Mouse (Mus musculus) ES-Bruce4 (cell line): ENCODE data around the gene Fut2. TPM values are rescaled to one million over a fixed set of nuclear protein-coding genes. Genes with fewer than 3 reads are reported as not detected.

Experiments
- H3K27ac ChIP-seq: 2 replicates; pipeline ENCODE4 v1.5.1; 2012; ENCODE audit warnings: low read length, inconsistent platforms; ENCODE audit not compliant: insufficient read depth
- H3K27me3 ChIP-seq: 2 replicates; pipeline ENCODE4 v1.6.1; 2012; ENCODE audit warnings: mild to moderate bottlenecking, low read length, inconsistent platforms; ENCODE audit not compliant: control insufficient read depth, poor library complexity, insufficient read depth, severe bottlenecking
- H3K36me3 ChIP-seq: 2 replicates; pipeline ENCODE4 v1.6.1; 2012; ENCODE audit warnings: inconsistent platforms, mild to moderate bottlenecking, low read length, moderate library complexity; ENCODE audit not compliant: control insufficient read depth, poor library complexity, insufficient read depth, severe bottlenecking
- H3K4me1 ChIP-seq: one replicate; pipeline ENCODE4 v1.8.1; 2011; ENCODE audit warnings: low read length; ENCODE audit not compliant: control insufficient read depth, insufficient read depth
- H3K4me3 ChIP-seq: 2 replicates; pipeline ENCODE4 v1.5.1; 2011; ENCODE audit warnings: low read depth, mild to moderate bottlenecking, low read length
- H3K9ac ChIP-seq: 2 replicates; pipeline ENCODE4 v1.6.1; 2012; ENCODE audit warnings: low read depth, mild to moderate bottlenecking, inconsistent platforms; ENCODE audit not compliant: poor library complexity, severe bottlenecking
- H3K9me3 ChIP-seq: replicated peaks from 2 replicates; pipeline ENCODE4 v1.6.1; 2012; ENCODE audit warnings: mild to moderate bottlenecking, low read length, inconsistent platforms; ENCODE audit not compliant: control insufficient read depth, poor library complexity, insufficient read depth, severe bottlenecking
- CTCF ChIP-seq: IDR thresholded peaks from one replicate; pipeline ENCODE4 v1.8.1; 2011; ENCODE audit warnings: low read depth, low read length
- EP300 ChIP-seq: IDR thresholded peaks from 2 replicates; pipeline ENCODE4 v1.6.1; 2011; ENCODE audit warnings: low read depth, low read length; ENCODE audit not compliant: insufficient read depth
- POLR2A ChIP-seq: IDR thresholded peaks from one replicate; pipeline ENCODE4 v1.8.1; 2011; ENCODE audit warnings: low read length; ENCODE audit not compliant: insufficient read depth
- polyA plus RNA-seq: library from polyadenylated mRNA; stranded (reverse); fragments of >200 nt; gene quantifications from 2 replicates; pipeline ENCODE4 v1.2.4, GENCODE M21; 2011; ENCODE audit warnings: low read depth; ENCODE audit not compliant: missing spikeins, insufficient read depth, insufficient read length

The Fut2 gene
- polyA plus RNA-seq, 1 experiment, result not detected

- Histone ChIP-seq H3K4me3 (peak within 1 kb of the TSS; percentile 65), H3K27me3 (peaks cover 3% of the 10 kb centered on the region; the same call in 1 of the 2 replicates), H3K4me1 (no peaks in the 10 kb centered on the region), H3K9me3 (no peaks in the 10 kb centered on the region), H3K9ac (peak within 1 kb of the TSS; percentile 57), H3K36me3 (no peaks in the 10 kb centered on the region), H3K27ac (no peak within 1 kb of the TSS)
- TF ChIP-seq EP300, result no peak
- no peak for TF ChIP-seq CTCF
- no peak for TF ChIP-seq POLR2A
Observed at GRCm38 (mm10) chr7:45699523-45700141, 33.4 kb upstream of the Fut2 start, which contains the start of gene Car11. TSS of gene Car11 (plus strand) at chr7:45699843.

- peaks cover 6% of the 10 kb centered on the region for H3K4me1 ChIP-seq
- TF ChIP-seq EP300 (no peak), POLR2A (no peak), CTCF (no peak)
- H3K27ac ChIP-seq, result no peak overlapping the region
- no peak overlapping the region for H3K9ac ChIP-seq
- no peak overlapping the region for H3K4me3 ChIP-seq
- peaks cover 3% of the 10 kb centered on the region; the same call in 1 of the 2 replicates for H3K27me3 ChIP-seq
- no peaks in the 10 kb centered on the region for H3K9me3 ChIP-seq
- no peaks in the 10 kb centered on the region for H3K36me3 ChIP-seq
Observed at GRCm38 (mm10) chr7:45697894-45698293, 31.7 kb upstream of the Fut2 start.

GRCm38 (mm10) chr7:45695098-45695497, 28.9 kb upstream of the Fut2 start:
- Histone ChIP-seq H3K9me3 (no peaks in the 10 kb centered on the region), H3K4me3 (no peak overlapping the region), H3K4me1 (peaks cover 6% of the 10 kb centered on the region), H3K36me3 (no peaks in the 10 kb centered on the region), H3K27ac (no peak overlapping the region), H3K27me3 (peaks cover 3% of the 10 kb centered on the region; the same call in 1 of the 2 replicates), H3K9ac (no peak overlapping the region)
- TF ChIP-seq POLR2A, result no peak
- no peak for TF ChIP-seq CTCF
- TF ChIP-seq EP300, result no peak

GRCm38 (mm10) chr7:45693921-45694591, 27.9 kb upstream of the Fut2 start, which contains the start of gene Sec1:
TSS of gene Sec1 (minus strand) at chr7:45694402.
- Histone ChIP-seq H3K9ac (no peak within 1 kb of the TSS), H3K4me1 (peaks cover 6% of the 10 kb centered on the region), H3K27ac (no peak within 1 kb of the TSS), H3K36me3 (no peaks in the 10 kb centered on the region), H3K9me3 (no peaks in the 10 kb centered on the region), H3K4me3 (peak within 1 kb of the TSS; percentile 7; the same call in 1 of the 2 replicates), H3K27me3 (no peaks in the 10 kb centered on the region)
- no peak for TF ChIP-seq EP300
- TF ChIP-seq POLR2A, result no peak
- no peak for TF ChIP-seq CTCF

- Histone ChIP-seq H3K27me3 (no peaks in the 10 kb centered on the region), H3K9ac (no peak overlapping the region), H3K4me3 (no peak overlapping the region), H3K27ac (no peak overlapping the region), H3K4me1 (peaks cover 6% of the 10 kb centered on the region), H3K9me3 (no peaks in the 10 kb centered on the region), H3K36me3 (no peaks in the 10 kb centered on the region)
- TF ChIP-seq CTCF, result no peak
- TF ChIP-seq EP300, result no peak
- no peak for TF ChIP-seq POLR2A
Observed at GRCm38 (mm10) chr7:45692364-45692763, 26.2 kb upstream of the Fut2 start.

- H3K4me3 ChIP-seq, result no peak overlapping the region
- H3K9ac ChIP-seq, result no peak overlapping the region
- H3K4me1 ChIP-seq, result peaks cover 6% of the 10 kb centered on the region
- no peaks in the 10 kb centered on the region for H3K36me3 ChIP-seq
- H3K27me3 ChIP-seq, result no peaks in the 10 kb centered on the region
- no peaks in the 10 kb centered on the region for H3K9me3 ChIP-seq
- TF ChIP-seq EP300, result no peak
- TF ChIP-seq POLR2A, result no peak
- TF ChIP-seq CTCF, result no peak
- H3K27ac ChIP-seq, result no peak overlapping the region
Observed at GRCm38 (mm10) chr7:45689800-45690199, 23.6 kb upstream of the Fut2 start.
